8 mouse cellular contexts compared by ENCODE assay signal in genomic region chr2:34960966-34961365, GRCm38 (mm10). TPM values are rescaled to one million over a fixed set of nuclear protein-coding genes. Genes with fewer than 3 reads are reported as not detected.
A peak's percentile ranks its signal among the peaks of the same experiment; 100 is the strongest.
DNase-seq lines count a peak whose midpoint lies in the region; ATAC-seq and TF ChIP-seq lines count a peak whose summit lies in the region.

No protein-coding gene starts in this region.

- no peaks in the 10 kb centered on the region for H3K9me3 ChIP-seq in heart, embryonic 11.5 days (replicated peaks; ENCODE audit: control insufficient read depth, low read length)
- no peaks in the 10 kb centered on the region for H3K9me3 ChIP-seq in liver, embryonic 11.5 days (ENCODE audit: control insufficient read depth, low read length)
- H3K9me3 ChIP-seq in stomach, embryonic 16.5 days (replicated peaks; ENCODE audit: control insufficient read depth, low read length): no peaks in the 10 kb centered on the region

- peak overlapping the region; percentile 27 for H3K4me3 ChIP-seq in heart, embryonic 11.5 days (ENCODE audit: low read depth, low read length)
- H3K4me3 ChIP-seq in spleen, adult 2 months (ENCODE audit: extremely low read depth, insufficient read depth, insufficient read length): peak overlapping the region; percentile 56
- H3K4me3 ChIP-seq in liver, embryonic 11.5 days (ENCODE audit: low read depth, low read length): peak overlapping the region; percentile 7; the same call in 1 of the 2 replicates
- peak overlapping the region; percentile 44 for H3K4me3 ChIP-seq in stomach, embryonic 16.5 days (replicated peaks; ENCODE audit: low read length)

- 58% methylated on average over 6 of the region's 6 CpGs for WGBS in heart, embryonic 11.5 days (ENCODE audit: insufficient replicate concordance)
- WGBS in spleen, adult 2 months: 61% methylated on average over 6 of the region's 6 CpGs
- 62% methylated on average over 6 of the region's 6 CpGs for WGBS in liver, embryonic 11.5 days
- WGBS in stomach, embryonic 16.5 days: 53% methylated on average over 6 of the region's 6 CpGs

- H3K9ac ChIP-seq in heart, embryonic 11.5 days (ENCODE audit: low read depth, low read length): no peak overlapping the region
- H3K9ac ChIP-seq in liver, embryonic 11.5 days (ENCODE audit: low read depth, low read length): no peak overlapping the region
- H3K9ac ChIP-seq in stomach, embryonic 16.5 days (ENCODE audit: low read length): peak overlapping the region; percentile 68

- peak overlapping the region; percentile 57 for H3K4me2 ChIP-seq in heart, embryonic 11.5 days
- peak overlapping the region; percentile 31 for H3K4me2 ChIP-seq in liver, embryonic 11.5 days
- peak overlapping the region; percentile 72 for H3K4me2 ChIP-seq in stomach, embryonic 16.5 days (ENCODE audit: low read depth, low read length)

- ATAC-seq in heart, embryonic 11.5 days (replicated peaks; ENCODE audit: insufficient number of reproducible peaks, low FRiP score, low TSS enrichment): no peak
- ATAC-seq in liver, embryonic 11.5 days (replicated peaks; ENCODE audit: low FRiP score): no peak
- ATAC-seq in stomach, embryonic 16.5 days (ENCODE audit: insufficient read depth, low FRiP score): no peak
- ATAC-seq in granulocyte monocyte progenitor cell, adult 5-6 weeks (replicated peaks; ENCODE audit: poor library complexity, severe bottlenecking): no peak

- no peak for DNase-seq in heart, adult 8-10 months (ENCODE audit: low spot score)
- DNase-seq in spleen, adult 2 months (ENCODE audit: low read depth in 1 of 2, low spot score in 2 of 2): no peak
- no peak for DNase-seq in spleen, postnatal 10 days (ENCODE audit: low spot score in 2 of 2)
- no peak for DNase-seq in liver, embryonic 11.5 days (ENCODE audit: low spot score)
- DNase-seq in adrenal gland, postnatal 10 days: no peak

- no peaks in the 10 kb centered on the region for H3K36me3 ChIP-seq in heart, embryonic 11.5 days (ENCODE audit: control insufficient read depth, insufficient read depth, low read length)
- peaks cover 1% of the 10 kb centered on the region; the same call in 1 of the 2 replicates for H3K36me3 ChIP-seq in spleen, adult 2 months (ENCODE audit: control insufficient read depth, insufficient read depth, low read length)
- H3K36me3 ChIP-seq in liver, embryonic 11.5 days (ENCODE audit: control insufficient read depth, insufficient read depth, low read length): no peaks in the 10 kb centered on the region
- no peaks in the 10 kb centered on the region for H3K36me3 ChIP-seq in stomach, embryonic 16.5 days (ENCODE audit: control insufficient read depth, insufficient read depth, low read length)

- peaks cover 7% of the 10 kb centered on the region; the same call in 1 of the 2 replicates for H3K4me1 ChIP-seq in heart, embryonic 11.5 days (ENCODE audit: control insufficient read depth, insufficient read depth, low read length)
- H3K4me1 ChIP-seq in spleen, adult 2 months (ENCODE audit: control insufficient read depth, insufficient read depth, insufficient read length): peaks cover 50% of the 10 kb centered on the region
- H3K4me1 ChIP-seq in liver, embryonic 11.5 days (replicated peaks; ENCODE audit: control insufficient read depth, insufficient read depth, low read length): peaks cover 6% of the 10 kb centered on the region
- H3K4me1 ChIP-seq in stomach, embryonic 16.5 days (ENCODE audit: control insufficient read depth, insufficient read depth, low read length): peaks cover 18% of the 10 kb centered on the region

- H3K27me3 ChIP-seq in heart, embryonic 11.5 days (ENCODE audit: control insufficient read depth, insufficient read depth, low read length): no peaks in the 10 kb centered on the region
- H3K27me3 ChIP-seq in spleen, adult 2 months (ENCODE audit: control insufficient read depth, insufficient read depth, low read length): no peaks in the 10 kb centered on the region
- H3K27me3 ChIP-seq in liver, embryonic 11.5 days (replicated peaks; ENCODE audit: control insufficient read depth, insufficient read depth, low read length): peaks cover 5% of the 10 kb centered on the region; the same call in 1 of the 2 replicates
- no peaks in the 10 kb centered on the region for H3K27me3 ChIP-seq in stomach, embryonic 16.5 days (ENCODE audit: control insufficient read depth, insufficient read depth, low read length)

- no peak overlapping the region for H3K27ac ChIP-seq in heart, embryonic 11.5 days (ENCODE audit: low read depth, low read length)
- H3K27ac ChIP-seq in spleen, adult 2 months (ENCODE audit: insufficient read depth, low read length): peak overlapping the region; percentile 99
- no peak overlapping the region for H3K27ac ChIP-seq in liver, embryonic 11.5 days (ENCODE audit: low read depth, low read length)
- no peak overlapping the region for H3K27ac ChIP-seq in stomach, embryonic 16.5 days (ENCODE audit: low read length)

- TF ChIP-seq POLR2A in spleen, adult 2 months (IDR thresholded peaks at IDR 0.05; ENCODE audit: low read depth, low read length): no peak

- TF ChIP-seq CTCF in spleen, adult 2 months (IDR thresholded peaks at IDR 0.05; ENCODE audit: extremely low read depth, insufficient read depth, insufficient read length, insufficient replicate concordance): no peak

RNA-seq across cellular contexts. Expression of gene Traf1, which starts 0.6 kb away (rescaled TPM):
- 0.65 and 1.3 TPM in 2 replicates for polyA plus RNA-seq in heart, embryonic 11.5 days (2014; fragmentation: Nextera tagmentation; extraction: Ambion mirVana)
- 1 to 10 TPM; 1.1 to 2.6 (median 1.2) TPM for total RNA-seq in heart, adult 8-10 months (2022)
- polyA plus RNA-seq in spleen, adult 2 months (2012; rRNA removed): 64.4 and 72.8 TPM in 2 replicates
- polyA plus RNA-seq in liver, embryonic 11.5 days (2014; fragmentation: Nextera tagmentation; extraction: Ambion mirVana): 0.38 TPM in 2 replicates
- 3.8 and 6.2 TPM in 2 replicates for polyA plus RNA-seq in stomach, embryonic 16.5 days (2015; fragmentation: Nextera tagmentation; extraction: Ambion mirVana)
- total RNA-seq in granulocyte monocyte progenitor cell, adult 5-6 weeks (2014; fragmentation: Nextera tagmentation): not detected in 2 replicates
- 0.09 and 0.15 TPM in 2 replicates for total RNA-seq in granulocyte monocyte progenitor cell, adult 5-6 weeks (2017)
- total RNA-seq in adrenal gland, postnatal 10 days (2021): 1 to 10 TPM; 3.5 to 3.7 TPM

RNA-seq across cellular contexts. Expression of gene Phf19, which starts 47.1 kb away (rescaled TPM):
- 2.7 and 5.3 TPM in 2 replicates for polyA plus RNA-seq in heart, embryonic 11.5 days (2014; fragmentation: Nextera tagmentation; extraction: Ambion mirVana)
- total RNA-seq in heart, adult 8-10 months (2022): 1 to 10 TPM in 2 of 4 experiments, under 1 TPM in 2; 0.66 to 1.5 (median 1.2) TPM
- polyA plus RNA-seq in spleen, adult 2 months (2012; rRNA removed): 3.7 and 4.7 TPM in 2 replicates
- polyA plus RNA-seq in liver, embryonic 11.5 days (2014; fragmentation: Nextera tagmentation; extraction: Ambion mirVana): 4.5 and 5.2 TPM in 2 replicates
- 6.8 and 7.6 TPM in 2 replicates for polyA plus RNA-seq in stomach, embryonic 16.5 days (2015; fragmentation: Nextera tagmentation; extraction: Ambion mirVana)
- total RNA-seq in granulocyte monocyte progenitor cell, adult 5-6 weeks (2014; fragmentation: Nextera tagmentation): 22.6 and 25.9 TPM in 2 replicates
- total RNA-seq in granulocyte monocyte progenitor cell, adult 5-6 weeks (2017): 5.9 and 7.9 TPM in 2 replicates
- total RNA-seq in adrenal gland, postnatal 10 days (2021): 1 to 10 TPM; 5.8 to 7.6 TPM
